Mouse (Mus musculus) olfactory bulb, adult 2 months (tissue): Measurements from ENCODE around the gene Mier2.

Experiments used
- CTCF ChIP-seq: fragments of 200-500 bp; IDR thresholded peaks from 2 replicates; pipeline ENCODE4 v1.5.1; 2012; ENCODE audit warnings: low read depth, mild to moderate bottlenecking, low read length, moderate library complexity; ENCODE audit not compliant: insufficient read depth
- POLR2A ChIP-seq: fragments of 200-500 bp; IDR thresholded peaks from 2 replicates; pipeline ENCODE4 v1.6.1; 2012; ENCODE audit warnings: mild to moderate bottlenecking, low read depth, low read length, moderate library complexity; ENCODE audit not compliant: insufficient read depth

DNA sequence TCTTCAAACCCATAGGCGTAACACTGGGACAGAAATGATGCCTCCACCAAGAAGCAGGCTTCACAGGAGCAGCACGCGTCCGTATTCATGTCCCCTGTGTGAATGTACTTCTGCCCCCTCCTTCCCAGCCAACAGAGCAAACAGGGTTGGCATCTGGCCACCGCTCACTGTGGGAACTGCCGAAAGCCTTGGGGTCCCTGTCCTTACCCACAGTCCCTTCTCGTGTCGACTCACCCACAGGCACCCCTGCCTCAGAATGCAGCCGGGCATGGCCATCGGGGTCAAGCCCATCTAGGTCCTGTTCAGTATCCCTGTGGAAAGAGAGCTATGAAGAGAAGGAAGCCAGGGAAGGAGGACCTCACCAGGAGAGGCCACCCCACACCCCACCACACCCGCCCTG, 12.8 kb downstream of the Mier2 start:
- TF ChIP-seq CTCF: no peak
- no peak for TF ChIP-seq POLR2A
